Mouse (Mus musculus) retina, embryonic 14.5 days (tissue): ENCODE data around the gene Acvr2b.

Experiments
- DNase-seq: peaks from one replicate; pipeline ENCODE4 v3.0.0-alpha.2; 2015; ENCODE audit warnings: low spot score

Gene Acvr2b

GRCm38 (mm10) chr9:119473608-119474164, 71.8 kb downstream of the Acvr2b start:
- DNase-seq, result no peak

GRCm38 (mm10) chr9:119474717-119475611, 73.0 kb downstream of the Acvr2b start:
- DNase-seq, result peak; percentile 11

- DNase-seq, result no peak
These were observed 75.8 kb downstream of the Acvr2b start for GRCm38 (mm10) chr9:119477754-119478153.

- DNase-seq, result no peak
These were observed 76.4 kb downstream of the Acvr2b start for GRCm38 (mm10) chr9:119478345-119478744.

GRCm38 (mm10) chr9:119479297-119479696, 77.4 kb downstream of the Acvr2b start:
- DNase-seq, result no peak

- DNase-seq, result no peak
These were observed 79.7 kb downstream of the Acvr2b start for GRCm38 (mm10) chr9:119481612-119482011.

GRCm38 (mm10) chr9:119483554-119484353, 81.8 kb downstream of the Acvr2b start:
- no peak for DNase-seq

GRCm38 (mm10) chr9:119484420-119484819, 82.5 kb downstream of the Acvr2b start:
- DNase-seq, result no peak
